Mouse (Mus musculus) spleen, adult 10 weeks (tissue): Measurements from ENCODE around the gene Rmnd5a. TPM values are rescaled to one million over a fixed set of nuclear protein-coding genes. Genes with fewer than 3 reads are reported as not detected.

ENCODE experiments used
- polyA plus RNA-seq: library from polyadenylated mRNA; stranded (reverse); fragments of 350-450 nt; fragmentation: Illumina TruSeq; extraction: RNeasy Lipid Tissue Mini Kit (QIAGEN cat#74804); gene quantifications from one replicate; pipeline ENCODE4 v1.2.3, GENCODE M21; 2015; ENCODE audit warnings: low replicate concordance; ENCODE audit not compliant: insufficient read depth

Rmnd5a gene
- polyA plus RNA-seq, result 93.6 TPM

GRCm38 (mm10) chr6:71440492-71441250 is at the start of gene Rmnd5a:
Gene Rmnd5a (minus strand): TSS chr6:71440637.

DNA sequence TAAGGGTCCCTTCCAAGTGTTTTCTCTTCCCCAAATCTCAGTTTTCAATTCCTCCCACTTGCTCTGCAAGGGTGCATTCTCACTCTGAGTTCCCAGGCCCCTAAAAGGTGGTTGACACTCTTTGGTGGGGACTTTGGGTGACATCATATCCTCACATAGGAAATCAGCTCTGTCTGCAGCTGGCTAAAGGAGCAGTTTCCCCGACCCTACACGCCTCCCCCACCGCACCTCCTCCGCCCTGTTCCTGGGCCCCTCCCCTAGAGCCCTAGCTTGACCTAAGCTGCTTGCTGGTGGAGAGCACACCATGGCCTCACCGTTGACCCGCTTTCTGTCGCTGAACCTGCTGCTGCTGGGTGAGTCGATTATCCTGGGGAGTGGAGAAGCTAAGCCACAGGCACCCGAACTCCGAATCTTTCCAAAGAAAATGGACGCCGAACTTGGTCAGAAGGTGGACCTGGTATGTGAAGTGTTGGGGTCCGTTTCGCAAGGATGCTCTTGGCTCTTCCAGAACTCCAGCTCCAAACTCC is 67.1 kb downstream of the Rmnd5a start, which contains the start of gene Cd8a:
Cd8a (plus strand) TSS at position 179 of the 527 bp plus-strand sequence.

Other genes with a start within 250 kb of the Rmnd5a start
- 6.0 TPM for gene Fabp1, start 240.8 kb downstream of the Rmnd5a start, polyA plus RNA-seq
- gene Krcc1, start 169.0 kb downstream of the Rmnd5a start, polyA plus RNA-seq, result 146 TPM
- gene Smyd1, start 118.4 kb downstream of the Rmnd5a start, polyA plus RNA-seq, result 2.0 TPM
- gene Cd8b1, start 117.8 kb downstream of the Rmnd5a start, polyA plus RNA-seq, result 74.2 TPM
- 121 TPM for gene Cd8a, start 67.2 kb downstream of the Rmnd5a start, polyA plus RNA-seq
- gene Rnf103, start 53.3 kb upstream of the Rmnd5a start, polyA plus RNA-seq, result 31.9 TPM
- 132 TPM for gene Chmp3, start 103.2 kb upstream of the Rmnd5a start, polyA plus RNA-seq
- gene Kdm3a, start 192.4 kb upstream of the Rmnd5a start, polyA plus RNA-seq, result 88.4 TPM